Mouse (Mus musculus): ENCODE data around the gene Slc16a14.

Gene Slc16a14

DNA sequence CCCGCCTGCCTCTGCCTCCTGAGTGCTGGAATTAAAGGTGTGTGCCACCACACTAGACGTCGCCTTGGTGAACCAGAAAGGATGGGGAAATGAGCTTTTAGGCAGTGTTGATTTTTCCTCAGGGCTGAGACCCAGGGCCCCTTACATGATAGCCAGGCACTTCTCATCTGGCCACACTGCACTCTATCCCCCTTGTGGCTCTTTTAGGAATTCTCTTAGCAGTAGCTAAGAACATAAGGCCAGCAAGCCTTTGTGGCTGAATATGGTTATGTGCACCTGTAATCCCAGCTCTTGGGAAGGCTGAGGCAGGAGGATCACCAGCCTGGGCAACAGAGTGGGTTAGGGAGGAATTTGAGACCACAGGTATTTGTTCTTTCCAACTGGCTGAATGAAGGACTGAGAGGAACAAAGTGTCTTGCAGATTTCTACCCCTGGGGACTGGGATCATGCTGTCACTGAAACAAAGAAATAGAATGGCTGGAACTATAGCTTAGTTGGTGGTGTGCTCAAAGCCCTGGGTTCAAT lies 68.2 kb downstream of the Slc16a14 start:
- DNase-seq (ENCODE audit: low spot score in 2 of 2) = no peak

DNA sequence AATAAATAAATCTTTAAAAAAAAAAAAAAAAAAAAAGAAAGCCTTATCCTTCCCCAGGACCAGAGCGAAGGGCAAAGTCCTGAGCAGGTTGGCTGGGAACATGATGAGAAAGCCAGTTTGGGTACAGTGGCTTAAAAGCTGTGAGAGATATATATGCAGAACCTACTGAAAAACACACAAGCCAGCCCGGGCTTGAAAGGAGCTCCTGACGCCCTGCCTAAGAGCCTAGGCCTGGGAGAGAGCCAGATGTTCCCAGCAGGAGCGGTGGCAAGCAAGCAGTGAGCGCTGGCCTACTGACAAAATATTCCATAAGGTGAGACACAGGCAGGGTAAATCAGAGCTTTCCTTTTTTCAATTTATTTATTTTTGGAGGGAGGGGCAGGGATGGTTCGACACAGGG lies 68.7 kb downstream of the Slc16a14 start:
- no peak for DNase-seq (ENCODE audit: low spot score in 2 of 2)

DNA sequence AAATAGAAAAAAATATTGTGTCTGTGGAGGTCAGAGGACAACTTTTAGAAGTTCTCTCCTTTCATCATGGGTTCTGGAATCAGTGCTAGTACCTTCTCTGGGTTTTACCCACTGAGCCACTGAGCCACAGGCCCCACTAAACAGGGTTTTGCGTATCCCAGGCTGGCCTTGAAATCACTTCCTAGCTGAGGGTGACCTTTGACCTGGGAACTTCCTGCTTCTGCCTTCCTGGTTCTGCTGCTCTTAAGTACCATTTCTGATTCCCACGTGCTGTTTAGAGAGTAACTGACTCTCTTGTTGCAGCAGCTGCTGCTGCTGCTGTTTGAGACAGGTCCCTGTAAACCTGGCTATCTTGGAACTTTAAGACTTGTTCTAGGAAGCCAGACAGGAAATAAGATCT lies 70.3 kb downstream of the Slc16a14 start:
- DNase-seq (ENCODE audit: low spot score in 2 of 2) = no peak

DNA sequence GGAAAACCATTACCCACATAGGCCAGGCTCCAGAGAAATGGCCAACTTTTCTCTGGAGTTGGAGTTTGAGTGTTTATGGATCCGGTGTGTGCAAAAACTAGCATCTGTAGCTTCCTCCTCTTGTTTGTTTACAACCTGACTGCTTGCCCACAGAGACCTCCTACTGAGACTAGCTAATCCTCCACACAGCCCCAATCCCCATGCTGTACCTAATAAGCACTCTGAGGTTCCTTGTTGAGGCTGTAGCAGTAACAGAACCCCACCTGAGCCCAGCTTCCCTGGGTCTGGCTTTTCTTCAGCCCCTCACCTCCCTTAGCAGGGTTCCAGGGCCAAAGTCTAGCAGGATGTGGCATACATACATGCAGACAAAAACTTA lies 73.7 kb downstream of the Slc16a14 start:
- DNase-seq (ENCODE audit: low spot score in 2 of 2) = no peak

DNA sequence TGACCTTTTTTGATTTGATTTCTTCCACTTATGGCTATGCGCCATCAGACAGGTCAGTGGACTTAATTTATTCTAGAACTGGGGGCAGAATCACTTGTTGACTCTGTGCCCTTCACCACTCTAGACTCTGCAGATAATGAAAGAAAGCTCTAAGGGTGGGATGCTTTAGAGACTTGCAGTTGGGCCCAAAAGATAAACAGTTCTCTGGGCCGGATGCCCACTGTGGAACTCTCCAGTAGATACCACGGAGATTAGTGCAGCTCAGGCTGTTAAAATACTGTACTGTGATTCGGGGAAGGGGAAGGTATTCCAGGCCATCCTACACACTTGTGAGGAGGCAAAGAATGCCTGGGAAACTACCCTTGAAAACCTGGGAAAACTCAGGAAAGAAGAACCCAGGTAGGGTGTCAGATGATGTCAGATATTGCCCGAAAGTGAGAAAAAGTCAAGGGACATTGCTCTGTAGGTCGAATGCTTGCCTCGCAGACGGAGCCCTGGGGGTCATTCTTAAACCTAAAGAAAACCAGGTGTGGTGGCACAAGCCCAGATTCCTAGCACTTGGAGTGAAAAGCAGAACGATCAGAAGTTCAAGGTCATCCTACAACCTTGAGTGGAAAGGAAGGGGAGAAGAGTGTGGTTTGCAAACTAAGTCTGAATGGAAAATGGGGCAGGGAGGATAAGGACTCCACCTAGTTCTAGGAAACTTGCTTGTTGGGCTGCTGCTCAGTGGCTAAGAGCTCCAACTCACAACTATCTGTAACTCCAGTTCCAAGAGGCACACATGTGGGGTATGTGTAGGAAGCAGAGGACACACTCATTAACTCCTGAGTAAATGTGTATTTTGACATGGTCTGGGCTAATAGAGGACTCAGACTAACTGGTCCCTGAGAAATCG lies 74.3 kb downstream of the Slc16a14 start:
- DNase-seq (ENCODE audit: low spot score in 2 of 2) = no peak

DNA sequence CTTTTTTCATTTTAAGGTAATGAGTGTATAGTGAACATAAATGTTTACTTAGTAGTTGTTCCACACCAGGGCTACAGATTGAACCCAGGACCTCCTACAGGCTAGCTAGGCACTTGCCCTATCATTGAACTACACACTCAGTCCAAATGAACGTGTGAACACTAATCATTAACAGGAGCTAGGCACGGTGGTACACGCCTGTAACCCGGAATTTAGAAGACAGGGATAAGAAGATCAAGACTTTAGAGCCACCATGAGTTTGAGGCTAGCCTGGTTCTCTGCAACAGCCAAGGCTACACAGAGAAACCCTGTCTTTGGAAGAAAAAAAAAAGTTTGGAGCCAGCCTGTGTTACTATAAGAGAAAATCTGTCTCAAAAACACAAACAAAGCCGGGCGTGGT lies 75.3 kb downstream of the Slc16a14 start:
- DNase-seq (ENCODE audit: low spot score in 2 of 2) = no peak
